Mouse (Mus musculus): Measurements from ENCODE around the gene Gm136.
A peak's percentile ranks its signal among the peaks of the same experiment; 100 is the strongest.
"Not testable (repeated sequence)": the region's sequence is repeated elsewhere in the genome, so short reads cannot be mapped to it uniquely, and the experiment has no call there.

The Gm136 gene

GRCm38 (mm10) chr4:34756163-34756562 lies at the start of gene Gm136:
Gm136 (minus strand) TSS chr4:34756263.
- DNase-seq (ENCODE audit: low read depth), result no peak

- no peak for DNase-seq (ENCODE audit: low read depth)
Observed at GRCm38 (mm10) chr4:34801166-34802034, 45.3 kb upstream of the Gm136 start.

- DNase-seq (ENCODE audit: low read depth), result no peak
Observed at GRCm38 (mm10) chr4:34798005-34798404, 41.9 kb upstream of the Gm136 start.

GRCm38 (mm10) chr4:34797294-34797983 lies 41.4 kb upstream of the Gm136 start:
- DNase-seq (ENCODE audit: low read depth), result no peak

GRCm38 (mm10) chr4:34796294-34796693 lies 40.2 kb upstream of the Gm136 start:
- no peak for DNase-seq (ENCODE audit: low read depth)

GRCm38 (mm10) chr4:34786476-34786875 lies 30.4 kb upstream of the Gm136 start:
- no peak for DNase-seq (ENCODE audit: low read depth)

GRCm38 (mm10) chr4:34785646-34786045 lies 29.6 kb upstream of the Gm136 start:
- no peak for DNase-seq (ENCODE audit: low read depth)

GRCm38 (mm10) chr4:34784865-34785264 lies 28.8 kb upstream of the Gm136 start:
- DNase-seq (ENCODE audit: low read depth), result no peak

GRCm38 (mm10) chr4:34782730-34783129 lies 26.7 kb upstream of the Gm136 start:
- DNase-seq (ENCODE audit: low read depth), result no peak

GRCm38 (mm10) chr4:34777677-34778527 lies 21.8 kb upstream of the Gm136 start, which contains the start of gene Smim8:
Smim8 (minus strand) TSS chr4:34778423.
- DNase-seq (ENCODE audit: low read depth), result peak; percentile 87

GRCm38 (mm10) chr4:34771652-34772371 lies 15.7 kb upstream of the Gm136 start:
- DNase-seq (ENCODE audit: low read depth), result no peak

GRCm38 (mm10) chr4:34749236-34749635 lies 6.8 kb downstream of the Gm136 start:
- DNase-seq (ENCODE audit: low read depth), result no peak

GRCm38 (mm10) chr4:34734461-34734860 lies 21.6 kb downstream of the Gm136 start:
- DNase-seq (ENCODE audit: low read depth), result no peak

- DNase-seq (ENCODE audit: low read depth), result not testable (repeated sequence)
Observed at GRCm38 (mm10) chr4:34733415-34733814, 22.6 kb downstream of the Gm136 start.

- peak; percentile 60 for DNase-seq (ENCODE audit: low read depth)
Observed at GRCm38 (mm10) chr4:34729851-34730341, 26.2 kb downstream of the Gm136 start, which contains the start of gene Cfap206. Cfap206 (minus strand) TSS chr4:34730206.

- not testable (repeated sequence) for DNase-seq (ENCODE audit: low read depth)
Observed at GRCm38 (mm10) chr4:34725710-34726109, 30.4 kb downstream of the Gm136 start.

- no peak for DNase-seq (ENCODE audit: low read depth)
Observed at GRCm38 (mm10) chr4:34724306-34724705, 31.8 kb downstream of the Gm136 start.

GRCm38 (mm10) chr4:34723186-34723585 lies 32.9 kb downstream of the Gm136 start:
- no peak for DNase-seq (ENCODE audit: low read depth)

- no peak for DNase-seq (ENCODE audit: low read depth)
Observed at GRCm38 (mm10) chr4:34720127-34720895, 35.8 kb downstream of the Gm136 start.

- no peak for DNase-seq (ENCODE audit: low read depth)
Observed at GRCm38 (mm10) chr4:34719421-34719820, 36.6 kb downstream of the Gm136 start.

Data from c-Kit-positive CD71-negative TER-119-negative erythroid progenitor cells, embryonic 14.5 days (primary cell).